Mouse (Mus musculus) hematopoietic multipotent progenitor cell, adult 10-12 weeks (in vitro differentiated cells): ENCODE data around the gene Dnah12. TPM values are rescaled to one million over a fixed set of nuclear protein-coding genes. Genes with fewer than 3 reads are reported as not detected.

ENCODE experiments used
- polyA plus RNA-seq: library from polyadenylated mRNA; stranded (reverse); fragments of >175 nt; gene quantifications from 2 replicates; pipeline ENCODE4 v1.2.3, GENCODE M21; 2012; ENCODE audit warnings: low replicate concordance

Gene Dnah12
- 0.01 TPM in 1 of 2 replicates, not detected in the other for polyA plus RNA-seq

GRCm38 (mm10) chr14:26692974-26693373 is at the start of gene Dnah12:
Dnah12 (plus strand) TSS chr14:26693274.

GRCm38 (mm10) chr14:26669292-26670073 is 23.6 kb upstream of the Dnah12 start, which contains the start of gene Pde12:
Pde12 (minus strand) TSS chr14:26669883.

GRCm38 (mm10) chr14:26894392-26894791 is 201.3 kb downstream of the Dnah12 start, which contains the start of gene Asb14:
Asb14 (plus strand) TSS chr14:26894557.

Other genes with a start within 250 kb of the Dnah12 start
- 23.6 and 68.1 TPM in 2 replicates for gene Slmap, start 158.3 kb upstream of the Dnah12 start, polyA plus RNA-seq
- 10.4 and 10.6 TPM in 2 replicates for gene Dennd6a, start 119.4 kb upstream of the Dnah12 start, polyA plus RNA-seq
- gene Arf4, start 55.2 kb upstream of the Dnah12 start, polyA plus RNA-seq = 136 and 220 TPM in 2 replicates
- gene Pde12, start 23.4 kb upstream of the Dnah12 start, polyA plus RNA-seq = 7.0 and 9.3 TPM in 2 replicates
- not detected in 2 replicates for gene Asb14, start 201.3 kb downstream of the Dnah12 start, polyA plus RNA-seq